Mouse (Mus musculus): Measurements from ENCODE around the gene Tmem222.

Tmem222 gene

GRCm38 (mm10) chr4:133251214-133251613 lies 26.4 kb downstream of the Tmem222 start:
- DNase-seq (ENCODE audit: low spot score): no peak

- peak; percentile 70 for DNase-seq (ENCODE audit: low spot score)
Observed at GRCm38 (mm10) chr4:133250609-133251008, 27.0 kb downstream of the Tmem222 start.

GRCm38 (mm10) chr4:133247806-133248449 lies 29.7 kb downstream of the Tmem222 start:
- DNase-seq (ENCODE audit: low spot score): no peak

DNA sequence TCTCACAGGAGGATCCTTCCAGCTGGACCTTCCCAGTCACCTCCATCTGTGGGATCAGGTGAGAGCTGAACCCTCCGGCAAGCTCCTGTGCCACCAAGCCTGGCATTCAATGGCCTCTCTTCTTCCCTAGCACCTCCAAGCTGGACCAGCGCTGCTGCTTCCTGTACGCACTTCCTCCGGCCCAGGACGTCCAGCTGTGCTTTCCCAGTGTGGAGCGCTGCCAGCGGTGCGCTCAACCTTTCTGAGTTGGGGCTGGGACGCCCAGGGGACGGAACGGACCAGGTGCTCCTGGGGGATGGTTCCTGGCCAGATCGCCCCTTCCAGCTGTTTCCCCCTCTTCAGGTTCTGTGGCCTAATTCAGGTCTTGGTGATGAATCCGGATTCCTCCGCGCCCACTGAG lies 30.5 kb downstream of the Tmem222 start:
- DNase-seq (ENCODE audit: low spot score): no peak

DNA sequence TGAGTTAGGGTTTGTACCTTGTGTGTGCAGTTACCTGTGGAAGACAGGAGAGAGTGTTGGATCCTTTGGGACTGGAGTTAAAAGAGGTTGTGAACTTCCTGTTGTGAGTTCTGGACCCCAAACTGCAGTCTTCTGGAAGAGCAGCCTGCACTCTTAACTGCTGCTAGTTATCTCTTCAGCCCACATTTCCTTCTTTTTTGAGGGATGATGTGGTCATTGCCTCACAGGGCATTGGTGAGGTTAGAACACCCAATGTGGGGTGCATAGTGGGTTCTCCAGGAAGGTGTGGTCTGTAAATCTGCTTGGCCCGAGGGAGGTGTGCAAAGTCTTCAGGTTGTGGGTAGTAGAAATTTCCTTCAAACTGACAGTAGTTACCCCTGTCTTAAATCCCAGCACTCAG lies 33.3 kb downstream of the Tmem222 start:
- DNase-seq (ENCODE audit: low spot score): no peak

GRCm38 (mm10) chr4:133243538-133243937 lies 34.1 kb downstream of the Tmem222 start:
- no peak for DNase-seq (ENCODE audit: low spot score)

DNA sequence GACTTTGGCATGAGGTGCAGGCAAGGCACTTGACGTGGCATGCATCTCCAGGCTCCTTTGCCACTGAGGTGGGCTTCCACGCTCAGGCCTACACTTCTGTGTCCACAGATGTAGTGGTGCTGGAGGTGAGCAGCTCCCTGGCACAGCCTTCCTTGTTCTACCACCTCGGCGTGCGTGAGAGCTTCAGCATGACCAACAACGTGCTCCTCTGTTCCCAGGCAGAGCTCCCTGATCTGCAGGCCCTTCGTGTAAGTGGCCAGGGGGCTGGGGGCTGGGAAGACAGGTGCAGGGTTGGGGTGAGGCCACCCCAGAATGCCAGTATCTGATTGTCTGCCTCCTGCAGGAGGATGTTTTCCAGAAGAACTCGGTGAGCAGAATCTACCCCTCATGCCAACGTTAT lies 34.9 kb downstream of the Tmem222 start:
- DNase-seq (ENCODE audit: low spot score): no peak

- DNase-seq (ENCODE audit: low spot score): no peak
Observed at GRCm38 (mm10) chr4:133241910-133242309, 35.7 kb downstream of the Tmem222 start.

GRCm38 (mm10) chr4:133240934-133241908 lies 36.4 kb downstream of the Tmem222 start:
- DNase-seq (ENCODE audit: low spot score): peak; percentile 78

DNA sequence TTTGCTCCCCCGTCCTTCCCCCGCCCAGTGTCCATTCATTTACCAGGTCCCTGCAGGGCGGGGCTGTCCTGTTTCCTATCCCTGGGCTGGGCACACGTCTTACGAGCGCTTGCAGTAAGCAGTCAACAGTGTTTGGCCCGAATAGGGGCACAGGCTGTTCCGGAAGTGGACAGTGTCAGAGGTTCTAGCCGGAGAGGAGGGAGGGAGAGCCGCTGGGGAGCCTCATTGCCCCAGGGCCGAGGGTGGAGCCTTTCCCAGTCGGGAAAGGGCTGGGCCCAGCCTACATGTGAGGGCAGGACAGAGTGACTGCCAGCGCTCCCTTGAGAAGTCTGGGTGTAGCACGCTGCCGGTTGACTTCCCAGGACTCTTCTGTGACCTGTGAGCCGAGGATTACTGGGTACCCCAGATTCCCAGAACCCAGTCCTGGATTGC lies 37.1 kb downstream of the Tmem222 start, which contains the start of gene Map3k6:
Gene Map3k6, plus strand, starts transcription at position 329 of the 432 bp plus-strand sequence.
- no peak for DNase-seq (ENCODE audit: low spot score)

GRCm38 (mm10) chr4:133237911-133238310 lies 39.7 kb downstream of the Tmem222 start:
- DNase-seq (ENCODE audit: low spot score): no peak

GRCm38 (mm10) chr4:133235415-133235814 lies 42.2 kb downstream of the Tmem222 start:
- no peak for DNase-seq (ENCODE audit: low spot score)

- DNase-seq (ENCODE audit: low spot score): no peak
Observed at GRCm38 (mm10) chr4:133234771-133235170, 42.8 kb downstream of the Tmem222 start.

- no peak for DNase-seq (ENCODE audit: low spot score)
Observed at GRCm38 (mm10) chr4:133233285-133233976, 44.2 kb downstream of the Tmem222 start.

GRCm38 (mm10) chr4:133229582-133229981 lies 48.0 kb downstream of the Tmem222 start:
- no peak for DNase-seq (ENCODE audit: low spot score)

DNA sequence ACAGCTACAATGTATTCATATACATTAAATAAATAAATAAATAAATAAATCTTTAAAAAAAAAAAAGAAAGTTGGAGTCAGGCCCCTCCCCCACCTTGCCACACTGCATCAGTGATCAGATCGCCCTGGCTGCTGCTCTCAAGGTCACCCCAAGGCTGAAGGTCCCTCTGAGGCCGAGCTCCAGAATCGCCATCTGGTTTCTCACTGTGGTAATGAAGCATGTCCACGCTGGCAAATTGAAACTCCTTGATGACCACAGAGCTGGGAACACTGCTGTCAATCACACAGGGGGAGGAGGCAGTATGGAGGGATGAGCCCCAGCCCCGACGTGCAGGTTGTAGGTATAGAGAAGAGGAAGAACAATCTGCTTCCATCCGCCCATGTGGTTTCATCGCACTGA lies 50.0 kb downstream of the Tmem222 start:
- no peak for DNase-seq (ENCODE audit: low spot score)

GRCm38 (mm10) chr4:133226073-133226472 lies 51.5 kb downstream of the Tmem222 start:
- no peak for DNase-seq (ENCODE audit: low spot score)

- no peak for DNase-seq (ENCODE audit: low spot score)
Observed at GRCm38 (mm10) chr4:133223875-133224274, 53.7 kb downstream of the Tmem222 start.

- no peak for DNase-seq (ENCODE audit: low spot score)
Observed at GRCm38 (mm10) chr4:133221701-133222100, 55.9 kb downstream of the Tmem222 start.

- DNase-seq (ENCODE audit: low spot score): no peak
Observed at GRCm38 (mm10) chr4:133220656-133221055, 56.9 kb downstream of the Tmem222 start.

DNA sequence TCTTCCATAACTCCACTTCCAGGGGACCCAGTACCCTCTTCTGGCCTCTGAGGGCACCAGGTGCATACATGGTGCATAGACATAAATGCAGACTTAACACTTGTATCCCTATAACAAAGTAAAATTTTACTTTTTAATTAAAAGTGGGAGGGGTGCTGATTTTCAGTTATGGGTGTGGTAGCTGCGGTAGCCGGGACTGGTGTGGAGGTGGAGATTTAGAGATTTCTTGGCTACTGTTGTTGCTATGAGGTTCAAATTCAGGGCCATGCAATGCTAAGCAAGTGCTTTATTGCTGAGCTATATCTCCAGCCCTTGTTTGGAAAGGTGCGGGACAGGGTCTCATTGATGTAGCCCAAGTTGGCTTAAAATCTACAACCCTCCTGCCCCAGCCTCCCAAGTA lies 58.8 kb downstream of the Tmem222 start:
- no peak for DNase-seq (ENCODE audit: low spot score)

DNA sequence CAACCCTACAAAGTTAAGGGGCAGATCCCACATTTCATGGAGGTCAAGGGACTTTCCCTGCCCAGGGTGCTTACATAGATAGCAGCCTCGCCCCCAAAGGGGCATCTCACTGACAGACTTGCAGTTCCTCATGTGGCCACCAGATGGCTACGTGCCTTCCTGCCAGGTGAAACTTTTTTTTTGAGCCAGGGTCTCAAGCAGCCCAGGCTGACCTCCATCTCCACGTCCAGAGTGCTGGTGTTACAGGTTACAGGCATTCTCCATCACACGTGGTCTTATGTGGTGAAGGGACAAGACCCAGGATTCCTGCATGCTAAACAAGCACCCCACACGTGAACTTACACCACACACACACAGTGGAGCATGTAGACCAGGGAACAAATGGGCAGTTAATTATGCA lies 60.0 kb downstream of the Tmem222 start:
- peak; percentile 39 for DNase-seq (ENCODE audit: low spot score)
